Mouse (Mus musculus) stomach, postnatal 0 days (tissue): ENCODE results near the gene Tenm3.

Source experiments
- CTCF ChIP-seq: IDR thresholded peaks from 2 replicates; pipeline ENCODE4 v1.5.1; 2016; ENCODE audit warnings: antibody characterized with exemption, low read depth, mild to moderate bottlenecking, moderate library complexity
- EP300 ChIP-seq: optimal IDR thresholded peaks from 2 replicates; pipeline ENCODE3; 2016; ENCODE audit warnings: antibody characterized with exemption

GRCm38 (mm10) chr8:48715616-48716015 is 128.1 kb downstream of the Tenm3 start:
- TF ChIP-seq CTCF (no peak), EP300 (no peak)
